Mouse (Mus musculus): ENCODE results near the gene Tatdn2. TPM values are rescaled to one million over a fixed set of nuclear protein-coding genes. Genes with fewer than 3 reads are reported as not detected.

Gene Tatdn2
- polyA plus RNA-seq (2014; fragmentation: Illumina TruSeq; extraction: RNeasy Lipid Tissue Mini Kit (QIAGEN cat#74804); ENCODE audit: low read depth, low replicate concordance), result 10.6 TPM

GRCm38 (mm10) chr6:113696582-113697221 lies at the start of gene Tatdn2:
TSS of gene Tatdn2 (plus strand) at chr6:113697050.

GRCm38 (mm10) chr6:113719878-113720277 lies 23.0 kb downstream of the Tatdn2 start, which contains the start of gene Ghrl:
TSS of gene Ghrl (minus strand) at chr6:113719880.

DNA sequence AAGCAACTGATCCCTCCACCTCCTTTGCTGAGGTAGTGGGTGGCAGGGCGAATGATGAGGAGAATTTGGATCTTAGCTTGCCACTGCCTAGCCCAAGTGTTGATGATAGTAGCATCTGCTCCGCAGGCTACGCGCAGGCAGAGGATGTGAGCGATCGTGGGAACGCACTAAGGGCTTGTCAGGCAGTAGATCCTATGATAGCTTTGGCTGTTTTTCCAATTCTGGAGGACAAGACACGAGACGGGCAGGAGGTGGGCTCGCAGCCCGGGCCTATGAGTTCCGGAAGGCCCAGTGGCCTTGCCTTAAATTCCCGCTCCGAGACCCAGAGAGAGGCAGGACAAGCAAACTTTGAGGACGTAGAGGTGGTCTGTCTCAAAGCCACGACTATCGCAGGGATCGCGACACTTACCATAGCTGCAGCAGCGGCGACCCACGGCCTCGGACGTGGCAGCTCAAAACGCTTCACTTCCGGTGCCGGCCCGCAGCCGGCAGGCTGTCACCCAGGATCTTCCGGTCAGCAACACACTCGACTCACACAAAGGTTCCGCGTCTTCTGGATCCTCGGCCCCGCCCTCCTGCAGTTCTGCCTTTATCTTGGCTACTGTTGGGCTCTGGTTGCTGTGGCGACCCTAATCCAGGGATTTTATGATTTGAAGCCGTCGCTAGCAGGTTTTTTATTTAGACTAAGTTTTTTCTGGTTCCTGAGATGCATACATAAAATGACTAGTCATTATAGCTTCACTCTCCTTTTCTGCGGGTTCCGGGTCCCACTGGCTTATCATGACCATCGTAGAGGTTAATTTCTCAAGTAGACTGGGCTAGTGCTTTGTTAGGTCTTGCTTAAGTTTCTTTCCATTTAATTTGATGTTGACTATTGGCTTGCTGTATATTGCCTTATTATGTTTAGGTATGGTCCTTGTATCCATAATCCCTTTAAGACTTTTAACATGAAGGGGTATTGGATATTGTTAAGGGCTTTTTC lies 43.7 kb downstream of the Tatdn2 start, which contains the start of gene Sec13:
Gene Sec13 (minus strand): TSS at position 508 of the 982 bp plus-strand sequence.

Other genes with a start within 250 kb of the Tatdn2 start
- 0.21 TPM for gene Il17re, start 238.6 kb upstream of the Tatdn2 start, polyA plus RNA-seq (2014; fragmentation: Illumina TruSeq; extraction: RNeasy Lipid Tissue Mini Kit (QIAGEN cat#74804); ENCODE audit: low read depth, low replicate concordance)
- gene Il17rc, start 225.6 kb upstream of the Tatdn2 start, polyA plus RNA-seq (2014; fragmentation: Illumina TruSeq; extraction: RNeasy Lipid Tissue Mini Kit (QIAGEN cat#74804); ENCODE audit: low read depth, low replicate concordance), result 1.3 TPM
- gene Creld1, start 213.8 kb upstream of the Tatdn2 start, polyA plus RNA-seq (2014; fragmentation: Illumina TruSeq; extraction: RNeasy Lipid Tissue Mini Kit (QIAGEN cat#74804); ENCODE audit: low read depth, low replicate concordance), result 5.1 TPM
- gene Prrt3, start 195.1 kb upstream of the Tatdn2 start, polyA plus RNA-seq (2014; fragmentation: Illumina TruSeq; extraction: RNeasy Lipid Tissue Mini Kit (QIAGEN cat#74804); ENCODE audit: low read depth, low replicate concordance), result not detected
- gene Emc3, start 165.4 kb upstream of the Tatdn2 start, polyA plus RNA-seq (2014; fragmentation: Illumina TruSeq; extraction: RNeasy Lipid Tissue Mini Kit (QIAGEN cat#74804); ENCODE audit: low read depth, low replicate concordance), result 52.6 TPM
- 0.13 TPM for gene Fancd2, start 165.4 kb upstream of the Tatdn2 start, polyA plus RNA-seq (2014; fragmentation: Illumina TruSeq; extraction: RNeasy Lipid Tissue Mini Kit (QIAGEN cat#74804); ENCODE audit: low read depth, low replicate concordance)
- not detected for gene Fancd2os, start 96.3 kb upstream of the Tatdn2 start, polyA plus RNA-seq (2014; fragmentation: Illumina TruSeq; extraction: RNeasy Lipid Tissue Mini Kit (QIAGEN cat#74804); ENCODE audit: low read depth, low replicate concordance)
- 31.4 TPM for gene Brk1, start 92.3 kb upstream of the Tatdn2 start, polyA plus RNA-seq (2014; fragmentation: Illumina TruSeq; extraction: RNeasy Lipid Tissue Mini Kit (QIAGEN cat#74804); ENCODE audit: low read depth, low replicate concordance)
- gene Vhl, start 73.1 kb upstream of the Tatdn2 start, polyA plus RNA-seq (2014; fragmentation: Illumina TruSeq; extraction: RNeasy Lipid Tissue Mini Kit (QIAGEN cat#74804); ENCODE audit: low read depth, low replicate concordance), result 9.2 TPM
- gene Irak2, start 58.6 kb upstream of the Tatdn2 start, polyA plus RNA-seq (2014; fragmentation: Illumina TruSeq; extraction: RNeasy Lipid Tissue Mini Kit (QIAGEN cat#74804); ENCODE audit: low read depth, low replicate concordance), result 9.0 TPM
- gene Ghrl, start 22.8 kb downstream of the Tatdn2 start, polyA plus RNA-seq (2014; fragmentation: Illumina TruSeq; extraction: RNeasy Lipid Tissue Mini Kit (QIAGEN cat#74804); ENCODE audit: low read depth, low replicate concordance), result not detected
- 19.7 TPM for gene Sec13, start 43.7 kb downstream of the Tatdn2 start, polyA plus RNA-seq (2014; fragmentation: Illumina TruSeq; extraction: RNeasy Lipid Tissue Mini Kit (QIAGEN cat#74804); ENCODE audit: low read depth, low replicate concordance)

All from liver, adult 10 weeks (tissue).